Mouse (Mus musculus) forebrain, embryonic 10.5 days (tissue): Measurements from ENCODE around the gene 1810062G17Rik. TPM values are rescaled to one million over a fixed set of nuclear protein-coding genes. Genes with fewer than 3 reads are reported as not detected.

Source experiments
- DNase-seq: peaks from one replicate; pipeline ENCODE4 v3.0.0-alpha.2; 2017; ENCODE audit warnings: low spot score; ENCODE audit errors: extremely low spot score
- H3K27ac ChIP-seq: fragments of 300-500 bp; sonication (generic); 2 replicates; pipeline ENCODE4 v1.5.1; 2016; ENCODE audit warnings: mild to moderate bottlenecking
- H3K27me3 ChIP-seq: fragments of 300-500 bp; sonication (generic); 2 replicates; pipeline ENCODE4 v1.6.1; 2016; ENCODE audit warnings: mild to moderate bottlenecking; ENCODE audit not compliant: poor library complexity, severe bottlenecking
- H3K36me3 ChIP-seq: fragments of 300-500 bp; sonication (generic); replicated peaks from 2 replicates; pipeline ENCODE4 v1.6.1; 2016; ENCODE audit warnings: mild to moderate bottlenecking, moderate library complexity
- H3K4me1 ChIP-seq: fragments of 300-500 bp; sonication (generic); 2 replicates; pipeline ENCODE4 v1.6.1; 2016
- H3K4me3 ChIP-seq: fragments of 300-500 bp; sonication (generic); 2 replicates; pipeline ENCODE4 v1.5.1; 2016; ENCODE audit warnings: mild to moderate bottlenecking, moderate library complexity
- H3K9me3 ChIP-seq: fragments of 300-500 bp; sonication (generic); 2 replicates; pipeline ENCODE4 v1.6.1; 2016; ENCODE audit warnings: mild to moderate bottlenecking, moderate library complexity
- WGBS: fragments of 180-500 bp; shearing (Covaris S2); methylation state at CpG from one replicate; pipeline ENCODE4 v1.1.7; 2016; 5-methylcytosine and 5-hydroxymethylcytosine counted together
- polyA plus RNA-seq: library from polyadenylated mRNA; unstranded; fragments of >200 nt; fragmentation: Nextera tagmentation; extraction: Ambion mirVana; gene quantifications from 2 replicates; pipeline ENCODE4 v1.2.1, GENCODE M21; 2016

Gene 1810062G17Rik
- polyA plus RNA-seq, 1 experiment from 2014 or later = 1.2 TPM

GRCm38 (mm10) chr3:36461819-36462218 is 13.9 kb upstream of the 1810062G17Rik start:
- H3K9me3 ChIP-seq = no peaks in the 10 kb centered on the region
- no peak overlapping the region for H3K27ac ChIP-seq
- WGBS = 88% methylated on average over 5 of the region's 5 CpGs
- no peak for DNase-seq
- no peaks in the 10 kb centered on the region for H3K27me3 ChIP-seq
- H3K36me3 ChIP-seq = peaks cover 14% of the 10 kb centered on the region; the same call in 1 of the 2 replicates
- H3K4me3 ChIP-seq = no peak overlapping the region
- H3K4me1 ChIP-seq = no peaks in the 10 kb centered on the region

GRCm38 (mm10) chr3:36462348-36462747 is 13.4 kb upstream of the 1810062G17Rik start:
- no peak for DNase-seq
- Histone ChIP-seq H3K9me3 (no peaks in the 10 kb centered on the region), H3K4me3 (no peak overlapping the region), H3K27me3 (no peaks in the 10 kb centered on the region), H3K36me3 (peaks cover 14% of the 10 kb centered on the region; the same call in 1 of the 2 replicates), H3K4me1 (no peaks in the 10 kb centered on the region), H3K27ac (no peak overlapping the region)
- 22% methylated on average over 1 of the region's 1 CpGs for WGBS

- H3K9me3 ChIP-seq = no peaks in the 10 kb centered on the region
- no peak for DNase-seq
- H3K4me3 ChIP-seq = no peak overlapping the region
- H3K27ac ChIP-seq = no peak overlapping the region
- 63% methylated on average over 7 of the region's 7 CpGs for WGBS
- no peaks in the 10 kb centered on the region for H3K36me3 ChIP-seq
- peaks cover 4% of the 10 kb centered on the region for H3K4me1 ChIP-seq
- H3K27me3 ChIP-seq = no peaks in the 10 kb centered on the region
Observed at GRCm38 (mm10) chr3:36465538-36465937, 10.2 kb upstream of the 1810062G17Rik start.

- no peak overlapping the region for H3K4me3 ChIP-seq
- 94% methylated on average over 7 of the region's 7 CpGs for WGBS
- no peak for DNase-seq
- H3K27ac ChIP-seq = no peak overlapping the region
- H3K4me1 ChIP-seq = peaks cover 4% of the 10 kb centered on the region
- no peaks in the 10 kb centered on the region for H3K36me3 ChIP-seq
- no peaks in the 10 kb centered on the region for H3K9me3 ChIP-seq
- no peaks in the 10 kb centered on the region for H3K27me3 ChIP-seq
Observed at GRCm38 (mm10) chr3:36467632-36468031, 8.1 kb upstream of the 1810062G17Rik start.

DNA sequence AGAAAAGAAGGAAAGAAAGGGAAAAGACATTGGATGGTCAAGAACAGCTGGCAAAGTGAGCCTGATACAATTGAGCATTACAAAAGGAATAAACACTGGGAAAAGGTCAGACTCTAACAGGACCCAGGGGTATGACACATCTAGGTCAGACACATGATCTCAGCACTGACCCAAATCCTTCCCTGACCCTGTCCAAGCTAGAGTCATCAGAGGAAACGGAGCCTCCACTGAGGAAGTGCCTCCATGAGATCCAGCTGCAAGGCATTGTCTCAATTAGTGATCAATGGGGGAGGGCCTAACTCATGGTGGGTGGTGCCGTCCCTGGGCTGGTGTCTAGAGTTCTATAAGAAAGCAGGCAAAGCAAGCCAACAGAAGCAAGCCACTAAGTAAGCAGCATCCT is 6.9 kb upstream of the 1810062G17Rik start:
- no peak for DNase-seq

DNA sequence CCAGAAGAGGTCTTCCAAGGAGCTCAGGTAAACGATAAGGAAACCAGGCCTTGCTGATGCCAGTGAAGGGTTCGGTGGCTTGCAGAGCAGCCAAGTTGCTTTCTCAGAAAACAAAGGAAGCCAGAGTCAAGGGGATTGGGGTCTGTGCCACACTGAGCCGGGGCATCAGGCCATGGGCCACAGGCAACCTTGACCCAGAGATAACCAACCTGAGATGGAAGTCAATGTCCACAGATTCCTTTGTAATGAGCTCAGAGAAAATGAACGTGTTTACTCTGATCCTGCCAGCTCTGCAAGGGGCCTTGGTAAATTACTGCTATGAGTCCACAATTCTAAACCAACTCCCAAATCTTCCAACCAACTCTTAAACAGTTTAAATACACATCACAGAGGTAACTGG is 3.9 kb upstream of the 1810062G17Rik start:
- DNase-seq = no peak
- H3K9me3 ChIP-seq = no peaks in the 10 kb centered on the region
- H3K4me3 ChIP-seq = no peak overlapping the region
- peaks cover 16% of the 10 kb centered on the region for H3K27me3 ChIP-seq
- WGBS = 82% methylated on average over 4 of the region's 4 CpGs
- no peak overlapping the region for H3K27ac ChIP-seq
- H3K36me3 ChIP-seq = no peaks in the 10 kb centered on the region
- peaks cover 30% of the 10 kb centered on the region for H3K4me1 ChIP-seq

More for the DNA sequence above, 6.9 kb upstream of the 1810062G17Rik start:
- Histone ChIP-seq H3K36me3 (no peaks in the 10 kb centered on the region), H3K27ac (no peak overlapping the region), H3K27me3 (peaks cover 2% of the 10 kb centered on the region; the same call in 1 of the 2 replicates), H3K9me3 (no peaks in the 10 kb centered on the region), H3K4me1 (peaks cover 4% of the 10 kb centered on the region), H3K4me3 (no peak overlapping the region)
- 48% methylated on average over 2 of the region's 2 CpGs for WGBS

DNA sequence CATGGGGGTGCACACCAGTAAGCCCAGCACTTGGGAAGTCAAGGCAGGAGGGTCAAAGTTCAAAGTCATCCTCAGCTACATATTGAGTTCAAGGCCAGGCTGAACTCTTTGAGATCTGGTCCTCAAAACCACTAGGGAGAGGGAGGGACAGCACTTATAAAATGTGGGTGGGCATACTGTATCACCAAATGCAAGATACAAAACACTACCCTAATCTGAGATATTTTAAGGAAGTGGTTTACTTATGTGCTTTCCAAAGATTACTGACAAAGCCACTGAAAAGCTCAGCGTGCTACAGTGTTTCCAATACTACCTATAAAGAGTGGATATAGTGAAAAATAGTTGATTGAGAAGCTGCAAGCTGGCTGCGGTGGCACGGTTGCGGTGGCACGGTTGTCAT is 2.5 kb upstream of the 1810062G17Rik start:
- Histone ChIP-seq H3K27ac (no peak overlapping the region), H3K4me3 (no peak overlapping the region), H3K27me3 (peaks cover 22% of the 10 kb centered on the region), H3K4me1 (peaks cover 34% of the 10 kb centered on the region), H3K36me3 (no peaks in the 10 kb centered on the region), H3K9me3 (no peaks in the 10 kb centered on the region)
- WGBS = 93% methylated on average over 5 of the region's 5 CpGs
- DNase-seq = no peak

DNA sequence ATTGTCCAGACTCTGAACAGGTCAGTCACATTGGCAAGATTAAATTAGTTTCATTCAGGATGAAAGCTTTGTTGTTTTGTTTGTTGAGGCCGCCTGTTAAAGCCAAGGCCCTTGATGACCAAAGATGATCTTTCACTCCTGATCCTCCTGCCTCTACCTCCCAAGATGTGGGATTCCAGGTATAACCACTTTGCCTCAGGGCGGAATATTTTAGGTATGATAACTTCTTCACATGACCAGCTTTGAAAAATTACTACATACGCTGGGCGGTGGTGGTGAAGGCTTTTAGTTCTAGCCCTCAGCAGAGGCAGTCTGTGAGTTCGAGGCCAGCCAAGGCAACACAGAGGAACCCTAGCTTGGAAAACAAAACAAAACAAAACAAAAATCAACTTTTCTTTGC is 1.3 kb upstream of the 1810062G17Rik start:
- Histone ChIP-seq H3K4me1 (peaks cover 42% of the 10 kb centered on the region), H3K27ac (no peak overlapping the region), H3K9me3 (no peaks in the 10 kb centered on the region), H3K27me3 (peaks cover 22% of the 10 kb centered on the region), H3K36me3 (no peaks in the 10 kb centered on the region), H3K4me3 (peak overlapping the region; percentile 71)
- no peak for DNase-seq
- 82% methylated on average over 5 of the region's 5 CpGs for WGBS

DNA sequence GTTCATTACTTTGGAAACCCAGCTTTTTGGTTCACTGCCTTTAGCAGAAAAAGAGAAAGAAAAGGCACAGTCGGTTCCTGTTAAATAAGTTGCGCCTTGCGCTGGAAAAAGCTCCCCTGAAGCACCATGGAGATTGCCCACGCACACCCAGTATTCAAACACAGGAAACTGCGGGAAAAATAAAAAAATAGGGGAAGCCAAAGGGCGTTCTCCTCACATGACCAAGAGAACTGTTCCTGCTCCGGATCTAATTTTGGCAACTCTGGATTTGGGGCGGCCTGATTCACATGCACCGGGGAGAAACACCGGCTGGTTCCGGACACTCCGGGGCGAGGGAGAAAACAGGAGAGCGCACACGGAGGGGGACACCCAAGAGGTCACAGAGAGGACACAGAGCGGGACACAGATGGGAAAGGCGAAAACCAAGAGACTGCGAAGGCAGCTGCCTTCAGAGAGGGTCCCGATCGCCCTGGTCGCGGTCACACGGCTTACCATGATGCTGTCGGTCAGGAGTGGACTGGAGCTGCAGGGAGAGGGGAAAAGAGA is 726 bp upstream of the 1810062G17Rik start:
- peaks cover 22% of the 10 kb centered on the region for H3K27me3 ChIP-seq
- H3K36me3 ChIP-seq = no peaks in the 10 kb centered on the region
- peak overlapping the region; percentile 84 for H3K27ac ChIP-seq
- no peaks in the 10 kb centered on the region for H3K9me3 ChIP-seq
- no peak for DNase-seq
- 3% methylated on average over 24 of the region's 24 CpGs for WGBS
- peaks cover 45% of the 10 kb centered on the region for H3K4me1 ChIP-seq
- peak overlapping the region; percentile 71 for H3K4me3 ChIP-seq

- H3K27ac ChIP-seq = peak overlapping the region; percentile 84
- H3K4me3 ChIP-seq = peak overlapping the region; percentile 71
- H3K4me1 ChIP-seq = peaks cover 60% of the 10 kb centered on the region
- peak; percentile 19 for DNase-seq
- H3K27me3 ChIP-seq = peaks cover 22% of the 10 kb centered on the region
- H3K36me3 ChIP-seq = no peaks in the 10 kb centered on the region
- no peaks in the 10 kb centered on the region for H3K9me3 ChIP-seq
- WGBS = 37% methylated on average over 20 of the region's 20 CpGs
Observed at GRCm38 (mm10) chr3:36476261-36477155, 771 bp downstream of the 1810062G17Rik start.

DNA sequence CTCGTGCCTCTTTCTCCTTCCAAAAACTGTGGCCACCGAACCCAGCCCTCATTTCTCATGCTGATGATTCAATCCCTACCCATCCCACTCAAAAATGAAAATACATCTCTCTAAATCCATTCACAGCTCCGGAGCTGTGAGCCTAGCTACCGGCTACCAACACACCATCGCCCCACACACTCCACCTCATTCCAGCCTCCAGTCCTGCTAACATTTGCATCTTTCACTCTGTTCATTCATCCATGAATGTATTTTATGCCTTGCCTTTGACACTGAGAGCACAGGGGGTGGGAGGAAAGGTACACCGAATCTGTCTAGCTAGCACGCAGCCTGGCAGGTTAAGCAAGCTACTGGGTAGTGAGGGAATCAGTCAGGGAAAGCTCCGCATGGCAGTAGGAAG is 3.0 kb downstream of the 1810062G17Rik start:
- Histone ChIP-seq H3K9me3 (no peaks in the 10 kb centered on the region), H3K4me3 (no peak overlapping the region), H3K4me1 (peaks cover 79% of the 10 kb centered on the region), H3K27ac (peak overlapping the region; percentile 65), H3K27me3 (peaks cover 21% of the 10 kb centered on the region), H3K36me3 (no peaks in the 10 kb centered on the region)
- no peak for DNase-seq
- 71% methylated on average over 8 of the region's 8 CpGs for WGBS

DNA sequence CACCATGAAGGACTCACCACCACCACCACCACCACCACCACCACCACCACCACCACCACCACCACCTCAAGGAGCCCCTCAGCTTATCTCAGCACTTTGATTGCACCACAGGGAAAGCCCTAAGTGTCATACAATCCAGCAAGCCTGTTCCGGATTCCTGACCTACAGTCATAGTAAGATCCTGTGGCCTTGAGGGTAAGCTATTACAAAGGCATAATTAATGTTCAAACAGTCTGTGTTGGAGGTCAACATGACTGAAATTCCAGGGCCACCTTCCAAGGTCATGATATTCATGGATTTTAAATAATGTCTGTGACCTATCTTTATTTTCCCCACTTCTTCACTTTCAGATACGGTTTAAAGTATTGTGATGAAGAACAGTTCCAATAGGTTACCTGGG is 4.7 kb downstream of the 1810062G17Rik start:
- H3K4me1 ChIP-seq = peaks cover 68% of the 10 kb centered on the region
- H3K4me3 ChIP-seq = no peak overlapping the region
- no peaks in the 10 kb centered on the region for H3K36me3 ChIP-seq
- peak overlapping the region; percentile 89 for H3K27ac ChIP-seq
- H3K9me3 ChIP-seq = no peaks in the 10 kb centered on the region
- no peak for DNase-seq
- WGBS = 67% methylated on average over 2 of the region's 2 CpGs
- peaks cover 12% of the 10 kb centered on the region; the same call in 1 of the 2 replicates for H3K27me3 ChIP-seq

DNA sequence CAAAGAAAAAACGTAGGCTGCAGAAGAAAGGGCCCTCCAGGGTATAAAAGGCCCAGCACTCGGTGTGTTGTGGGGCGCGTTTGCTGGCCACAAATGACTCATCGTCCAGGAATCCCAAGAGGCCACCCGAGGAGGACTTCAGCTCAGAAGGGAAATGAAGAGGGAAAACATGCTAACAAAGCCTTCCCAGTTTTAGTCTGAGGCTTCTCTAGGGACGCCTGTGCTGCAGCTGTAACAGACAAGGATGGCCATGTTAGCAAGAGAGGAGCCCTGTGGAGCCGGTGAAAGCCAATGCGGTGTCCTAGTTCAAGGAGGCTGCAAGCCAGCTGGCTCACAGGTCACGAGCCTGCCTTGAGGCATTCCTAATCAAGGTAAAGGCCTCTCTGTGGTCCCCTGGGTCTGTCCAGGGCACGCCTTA is 6.0 kb downstream of the 1810062G17Rik start:
- peak overlapping the region; percentile 29 for H3K4me3 ChIP-seq
- 6% methylated on average over 11 of the region's 11 CpGs for WGBS

More for the DNA sequence above, 6.0 kb downstream of the 1810062G17Rik start:
- peaks cover 6% of the 10 kb centered on the region; the same call in 1 of the 2 replicates for H3K27me3 ChIP-seq
- H3K36me3 ChIP-seq = no peaks in the 10 kb centered on the region
- DNase-seq = peak; percentile 74
- H3K4me1 ChIP-seq = peaks cover 58% of the 10 kb centered on the region
- no peaks in the 10 kb centered on the region for H3K9me3 ChIP-seq
- peak overlapping the region; percentile 89 for H3K27ac ChIP-seq
